8 mouse cellular contexts compared by ENCODE assay signal in the genomic region with DNA sequence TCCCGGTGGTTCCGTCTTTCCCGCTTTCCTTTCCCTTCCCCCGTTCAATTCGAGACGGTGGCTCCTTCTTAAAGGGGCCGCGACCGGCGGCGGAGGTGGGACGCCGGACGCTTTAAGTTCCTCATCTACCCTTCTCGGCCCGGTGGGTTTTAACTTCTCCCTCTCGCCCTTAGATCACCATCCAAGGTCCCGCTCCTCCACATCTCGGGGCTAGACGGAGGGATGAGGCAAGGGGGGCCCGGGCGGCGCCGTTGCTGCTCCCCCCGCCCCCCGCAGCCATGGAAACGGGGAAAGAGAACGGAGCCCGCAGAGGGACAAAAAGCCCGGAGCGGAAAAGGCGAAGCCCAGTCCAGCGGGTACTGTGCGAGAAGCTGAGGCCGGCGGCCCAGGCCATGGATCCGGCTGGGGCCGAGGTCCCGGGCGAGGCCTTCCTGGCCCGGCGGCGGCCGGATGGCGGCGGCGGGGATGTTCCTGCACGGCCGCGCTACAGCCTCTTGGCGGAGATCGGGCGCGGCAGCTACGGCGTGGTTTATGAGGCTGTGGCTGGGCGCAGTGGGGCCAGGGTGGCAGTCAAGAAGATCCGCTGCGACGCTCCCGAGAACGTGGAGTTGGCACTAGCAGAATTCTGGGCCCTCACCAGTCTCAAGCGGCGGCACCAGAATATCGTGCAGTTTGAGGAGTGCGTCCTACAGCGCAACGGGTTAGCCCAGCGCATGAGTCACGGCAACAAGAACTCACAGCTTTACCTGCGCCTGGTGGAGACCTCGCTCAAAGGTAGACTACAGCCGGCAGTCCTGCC. TPM values are rescaled to one million over a fixed set of nuclear protein-coding genes. Genes with fewer than 3 reads are reported as not detected.
A peak's percentile ranks its signal among the peaks of the same experiment; 100 is the strongest.
DNase-seq lines count a peak whose midpoint lies in the region; ATAC-seq and TF ChIP-seq lines count a peak whose summit lies in the region.

No protein-coding gene starts in this region.

- TF ChIP-seq CTCF in thymus, adult 2 months (IDR thresholded peaks at IDR 0.05; ENCODE audit: borderline replicate concordance, control insufficient read depth, extremely low read depth, insufficient read depth, low read length, poor library complexity) = peak; percentile 54; the same call in 1 of the 2 replicates

- peak; percentile 78 for ATAC-seq in lung, embryonic 16.5 days (ENCODE audit: low read depth)

- WGBS in hindbrain, embryonic 10.5 days = under 1% methylated on average over 73 of the region's 73 CpGs
- WGBS in lung, embryonic 16.5 days = under 1% methylated on average over 73 of the region's 73 CpGs
- WGBS in thymus, adult 2 months = 2% methylated on average over 73 of the region's 73 CpGs

- H3K4me3 ChIP-seq in hindbrain, embryonic 10.5 days = peak overlapping the region; percentile 96
- peak overlapping the region; percentile 61 for H3K4me3 ChIP-seq in lung, embryonic 16.5 days (ENCODE audit: low read length)
- H3K4me3 ChIP-seq in thymus, adult 2 months (ENCODE audit: control insufficient read depth, insufficient read depth, low read length) = peak overlapping the region; percentile 97

- H3K9me3 ChIP-seq in hindbrain, embryonic 10.5 days = no peaks in the 10 kb centered on the region
- no peaks in the 10 kb centered on the region for H3K9me3 ChIP-seq in lung, embryonic 16.5 days (ENCODE audit: control insufficient read depth, low read length)

- H3K27me3 ChIP-seq in hindbrain, embryonic 10.5 days (ENCODE audit: insufficient read depth, poor library complexity, severe bottlenecking) = no peaks in the 10 kb centered on the region
- no peaks in the 10 kb centered on the region for H3K27me3 ChIP-seq in lung, embryonic 16.5 days (ENCODE audit: control insufficient read depth, insufficient read depth, low read depth, low read length)
- H3K27me3 ChIP-seq in thymus, adult 2 months (ENCODE audit: control insufficient read depth, insufficient read depth, low read length) = no peaks in the 10 kb centered on the region

- peak; percentile 86 for DNase-seq in MN1 (ENCODE audit: low spot score)
- peak; percentile 90 for DNase-seq in cerebellum, adult 9-10 months
- peak; percentile 67 to 92 for DNase-seq in frontal cortex, adult 2 months (ENCODE audit: extremely low spot score in 1 of 2, low spot score in 1 of 2)
- DNase-seq in hindbrain, embryonic 10.5 days (ENCODE audit: low spot score) = peak; percentile 92
- peak; percentile 83 for DNase-seq in layer of hippocampus, adult 9-11 months
- peak; percentile 79 for DNase-seq in ovary, adult 18-20 months (ENCODE audit: low spot score)
- DNase-seq in thymus, adult 2 months = peak; percentile 88

- H3K4me2 ChIP-seq in lung, embryonic 16.5 days (ENCODE audit: low read depth, low read length) = peak overlapping the region; percentile 89

- peaks cover 37% of the 10 kb centered on the region for H3K4me1 ChIP-seq in hindbrain, embryonic 10.5 days (replicated peaks)
- H3K4me1 ChIP-seq in lung, embryonic 16.5 days (replicated peaks; ENCODE audit: control insufficient read depth, insufficient read depth, low read length) = peaks cover 24% of the 10 kb centered on the region
- peaks cover 15% of the 10 kb centered on the region for H3K4me1 ChIP-seq in thymus, adult 2 months (replicated peaks; ENCODE audit: control insufficient read depth, insufficient read depth, low read length)

- peak overlapping the region; percentile 77 for H3K9ac ChIP-seq in lung, embryonic 16.5 days (ENCODE audit: low read length)

- peaks cover 46% of the 10 kb centered on the region for H3K36me3 ChIP-seq in hindbrain, embryonic 10.5 days
- peaks cover 13% of the 10 kb centered on the region for H3K36me3 ChIP-seq in lung, embryonic 16.5 days (ENCODE audit: control insufficient read depth, insufficient read depth, low read length)
- H3K36me3 ChIP-seq in thymus, adult 2 months (ENCODE audit: control insufficient read depth, insufficient read depth, low read length) = no peaks in the 10 kb centered on the region

- H3K27ac ChIP-seq in hindbrain, embryonic 10.5 days = peak overlapping the region; percentile 98
- H3K27ac ChIP-seq in lung, embryonic 16.5 days (ENCODE audit: low read length) = peak overlapping the region; percentile 99
- peak overlapping the region; percentile 52; the same call in 1 of the 2 replicates for H3K27ac ChIP-seq in thymus, adult 2 months (ENCODE audit: control insufficient read depth, insufficient read depth, low read length)

- TF ChIP-seq POLR2A in thymus, adult 2 months (IDR thresholded peaks at IDR 0.05; ENCODE audit: control insufficient read depth, extremely low read depth, insufficient read depth, low read length, poor library complexity) = 0 out of 2 replicates have a peak, but pooled peaks have one; percentile 22

RNA-seq across cellular contexts. Expression of gene Stk35, which starts 1.1 kb away (rescaled TPM):
- 22.3 and 23.5 TPM in 2 replicates for polyA plus RNA-seq in frontal cortex, adult 2 months (2012; rRNA removed)
- polyA plus RNA-seq in hindbrain, embryonic 10.5 days (2016; fragmentation: Nextera tagmentation; extraction: Ambion mirVana) = 9.3 and 12.4 TPM in 2 replicates
- 6.9 and 8.0 TPM in 2 replicates for polyA plus RNA-seq in lung, embryonic 16.5 days (2015; fragmentation: Nextera tagmentation; extraction: Ambion mirVana)
- polyA plus RNA-seq in thymus, adult 2 months (2012; rRNA removed) = 25.0 and 29.0 TPM in 2 replicates

Comparison
In these comparisons a context has a peak if more than half of its experiments do, and no peak if none do; other contexts are left out.
1. Peak in every context shown above with its lines: DNase-seq, ATAC-seq, H3K4me3 ChIP-seq and H3K27ac ChIP-seq.